Mouse (Mus musculus) cerebellum, adult 18-20 months (tissue): ENCODE measurements around the gene Adam21.
"Not testable (repeated sequence)": the region's sequence is repeated elsewhere in the genome, so short reads cannot be mapped to it uniquely, and the experiment has no call there.

Experiments
- DNase-seq, 2 experiments: peaks; one replicate each; pipeline ENCODE4 v3.0.0; 2021

Gene Adam21

DNA sequence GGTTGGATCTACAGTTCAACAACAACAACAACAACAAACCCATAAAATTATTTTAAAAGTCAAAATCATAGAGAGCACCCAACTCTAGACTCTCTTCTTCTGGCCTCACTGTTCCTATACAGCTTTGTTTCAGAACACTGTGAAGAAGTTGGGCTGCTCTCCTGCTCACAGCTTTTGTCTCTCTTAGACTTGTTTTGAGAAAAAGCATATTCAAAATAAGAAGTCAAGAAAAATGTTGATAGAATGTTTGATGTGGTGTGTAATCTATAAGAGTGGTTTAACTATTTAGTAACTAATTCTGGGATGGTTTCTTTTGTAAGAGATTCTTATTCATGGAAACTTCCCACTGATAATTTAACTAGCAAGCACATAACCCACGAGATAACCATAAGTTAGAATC lies at the start of gene Adam21:
TSS of gene Adam21 (minus strand) at position 101 of the 400 bp plus-strand sequence.
- DNase-seq, result no peak

DNA sequence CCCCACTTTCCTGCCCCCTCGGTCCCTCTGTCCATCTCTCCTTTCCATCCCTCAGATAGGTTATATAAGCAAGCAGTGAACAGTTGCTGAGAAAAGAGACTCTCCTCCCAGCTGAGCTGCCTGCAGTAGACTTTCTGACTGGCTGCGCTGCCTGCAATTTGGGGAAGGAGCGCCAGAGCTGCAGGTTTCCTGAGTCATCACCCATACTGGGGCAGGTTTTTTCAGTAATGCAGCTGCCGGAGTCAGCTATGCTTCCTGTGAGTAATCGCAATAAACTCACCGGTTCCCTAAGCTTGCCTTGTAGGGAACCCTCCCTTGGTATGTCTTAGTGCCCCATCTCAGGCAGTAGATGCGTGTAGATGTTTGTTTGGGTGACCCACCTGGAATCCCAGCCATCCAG lies 48.7 kb upstream of the Adam21 start:
- no peak for DNase-seq

- no peak for DNase-seq
These were observed 47.5 kb upstream of the Adam21 start for GRCm38 (mm10) chr12:81615807-81616206.

GRCm38 (mm10) chr12:81609445-81609844 lies 41.2 kb upstream of the Adam21 start:
- DNase-seq, result no peak

DNA sequence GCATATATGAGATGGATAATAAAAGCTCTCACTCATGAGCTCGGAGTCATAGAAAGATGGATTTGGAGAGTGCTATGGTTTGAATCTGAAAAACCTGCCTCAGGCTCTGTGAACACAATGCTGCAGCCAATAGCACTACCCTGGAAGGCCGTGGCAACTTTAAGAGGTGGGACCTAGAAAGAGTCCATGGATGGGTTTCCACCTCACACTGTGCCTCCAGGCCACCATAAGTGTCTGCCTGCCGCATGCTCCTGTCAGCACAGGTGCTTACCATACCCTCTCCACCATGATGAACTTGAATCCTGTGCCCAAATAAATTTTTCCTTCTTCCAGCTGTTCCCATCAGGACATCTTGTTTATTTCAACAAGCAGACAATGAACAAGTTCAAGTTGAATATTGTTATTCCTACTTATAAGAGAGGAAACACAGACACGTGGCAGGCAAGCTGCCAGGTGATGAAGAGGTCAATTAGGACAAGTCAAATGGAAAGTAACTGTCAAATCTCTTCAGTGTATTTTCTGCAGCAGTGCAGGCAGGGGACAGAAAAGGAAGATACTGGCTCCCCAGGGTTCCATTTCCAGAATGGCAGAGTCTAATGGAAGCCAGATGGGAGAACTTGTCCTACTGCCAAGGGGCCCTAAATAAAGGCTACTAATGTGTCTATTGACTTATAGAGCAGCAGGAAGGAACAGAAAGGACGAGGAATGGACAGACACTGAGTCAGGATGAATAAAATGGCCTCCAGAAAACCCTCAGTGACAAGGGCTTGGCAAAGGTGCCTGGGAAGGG lies 36.9 kb upstream of the Adam21 start:
- DNase-seq, result no peak

- no peak for DNase-seq
These were observed 28.4 kb upstream of the Adam21 start for GRCm38 (mm10) chr12:81596547-81597262.

DNA sequence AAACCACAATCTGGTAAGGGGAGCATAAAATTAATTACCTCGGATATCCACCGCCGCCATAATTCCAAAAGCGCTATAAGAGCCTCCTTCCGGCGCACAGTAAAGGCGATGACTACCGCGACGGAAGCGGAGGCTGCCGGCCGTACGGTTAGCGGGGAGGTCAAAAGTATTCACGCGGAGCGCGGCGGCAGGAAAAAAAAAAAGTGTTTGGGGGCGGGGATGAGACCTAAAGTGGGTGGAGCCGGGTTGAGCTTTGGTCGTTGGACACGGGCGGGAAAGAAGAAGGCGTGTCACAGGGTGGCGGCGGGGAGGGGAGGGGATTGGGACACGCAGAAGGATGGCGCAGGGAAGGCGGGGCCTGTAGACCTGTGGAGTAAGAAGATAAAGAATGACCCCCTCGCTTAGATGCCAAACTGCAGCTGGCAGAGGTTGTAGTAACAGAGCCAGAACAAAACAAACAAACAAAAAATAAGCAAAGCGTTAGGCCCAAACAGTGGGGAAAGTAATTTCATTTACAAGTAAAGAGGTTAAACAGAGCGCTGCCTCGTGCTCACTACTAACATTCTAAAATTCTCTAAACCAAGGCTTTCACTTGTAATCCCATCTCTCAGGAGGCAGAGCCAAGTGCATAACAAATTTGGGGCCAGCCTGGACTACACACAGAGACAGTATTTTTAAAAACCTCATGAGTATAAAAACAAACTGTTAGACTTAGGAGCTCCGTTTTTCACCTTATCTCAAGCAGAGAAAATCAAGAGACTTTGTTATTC lies 26.8 kb upstream of the Adam21 start, which contains the start of gene Med6:
TSS of gene Med6 (minus strand) at position 107 of the 770 bp plus-strand sequence.
- DNase-seq, result peak; percentile 90 to 96

DNA sequence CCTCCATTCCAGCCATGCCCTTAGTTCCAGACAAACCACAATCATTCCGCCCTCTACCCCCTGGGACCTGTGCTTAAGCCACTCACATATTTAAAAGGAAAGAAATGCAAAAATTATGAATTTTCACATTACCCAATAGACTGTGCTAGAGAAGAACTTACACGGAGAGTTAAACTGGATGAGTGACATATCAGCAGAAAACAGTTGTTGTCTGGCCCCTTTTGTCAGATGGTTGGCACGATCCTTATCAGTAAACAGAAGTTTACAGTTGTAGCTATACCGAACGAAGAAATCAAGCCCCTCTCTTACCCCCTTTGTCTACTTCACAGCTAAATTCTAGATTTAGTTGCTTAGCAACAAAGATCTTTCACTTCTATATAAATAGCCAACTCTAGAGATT lies 343 bp downstream of the Adam21 start:
- no peak for DNase-seq

DNA sequence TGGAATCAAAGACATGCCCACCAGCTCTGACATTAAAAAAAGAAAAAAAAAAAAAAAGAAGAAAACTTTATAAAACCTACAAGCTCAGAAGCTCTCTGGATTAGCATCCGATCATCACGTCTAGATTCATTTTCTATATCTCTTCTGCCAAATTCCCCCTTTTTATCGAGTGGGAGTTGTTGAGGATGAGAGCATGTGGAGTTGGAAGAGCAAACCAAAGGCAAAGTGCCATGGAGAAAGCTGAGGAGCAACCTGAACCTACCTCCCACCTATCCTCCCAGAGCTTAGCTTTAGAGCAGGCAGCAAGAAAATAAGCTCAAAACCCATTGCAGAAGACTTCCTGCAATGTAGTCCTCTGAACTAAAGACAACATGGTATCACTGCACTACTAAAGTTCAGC lies 4.1 kb downstream of the Adam21 start:
- DNase-seq, result no peak

DNA sequence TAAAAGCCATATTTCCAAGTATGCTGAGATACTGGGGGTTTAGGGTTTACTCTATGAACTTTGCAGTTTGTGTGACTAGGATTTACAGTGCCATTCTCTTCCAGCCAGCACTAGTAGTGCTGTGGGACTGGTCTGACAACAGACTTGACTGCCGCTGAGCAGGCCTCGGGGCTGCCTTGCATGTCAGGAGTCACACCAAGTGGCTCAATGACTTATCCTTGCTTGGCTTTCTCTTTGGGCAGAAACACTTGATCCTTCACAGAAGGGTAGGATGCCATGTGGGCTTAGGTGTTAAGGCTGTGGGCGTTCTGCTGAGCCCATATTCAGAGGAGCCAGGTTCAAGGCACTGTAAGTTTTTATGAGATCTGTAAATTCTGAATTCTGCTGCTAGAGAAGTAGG lies 19.0 kb downstream of the Adam21 start:
- DNase-seq, result no peak

- no peak for DNase-seq
These were observed 21.1 kb downstream of the Adam21 start for GRCm38 (mm10) chr12:81547163-81547562.

GRCm38 (mm10) chr12:81533029-81533419 lies 35.2 kb downstream of the Adam21 start:
- no peak for DNase-seq

DNA sequence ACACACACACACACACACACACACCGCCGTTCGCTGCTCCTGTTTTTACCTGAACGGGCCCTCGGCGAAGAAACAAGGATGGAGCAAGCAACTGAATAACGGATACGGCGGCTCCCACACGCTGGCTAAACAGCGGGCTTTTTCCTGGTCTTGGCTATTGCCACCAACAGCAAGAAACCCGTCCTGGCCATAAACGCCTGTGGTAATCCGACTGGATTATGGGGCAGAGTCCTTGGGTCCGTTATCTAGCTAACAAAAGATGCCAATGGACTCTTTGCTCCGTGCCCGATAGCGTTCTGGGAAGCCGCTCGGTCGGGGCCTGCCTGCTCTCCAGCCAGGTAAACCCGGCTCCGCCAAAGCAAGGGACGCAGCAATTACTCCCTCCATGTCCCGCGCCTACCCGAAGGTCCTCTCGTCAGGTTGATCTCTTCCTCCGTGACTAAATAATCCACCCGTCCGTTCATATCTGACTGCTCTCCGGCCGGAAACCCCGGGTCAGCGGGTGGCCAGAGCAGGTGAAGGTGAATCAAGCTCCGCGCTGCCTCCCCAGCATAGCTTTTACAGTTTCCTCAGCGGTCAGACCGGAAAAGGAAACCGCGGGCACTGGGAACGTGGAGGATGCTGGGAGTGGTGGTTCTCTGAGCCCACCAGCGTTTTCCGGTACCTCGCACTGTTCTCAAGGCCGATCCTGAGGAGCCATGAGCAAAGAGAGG lies 35.8 kb downstream of the Adam21 start, which contains the start of the genes Gm20498 and Synj2bp:
TSS of gene Gm20498 (minus strand) at position 590 of the 713 bp plus-strand sequence.
TSS of gene Synj2bp (minus strand) at position 596 of the 713 bp plus-strand sequence.
- DNase-seq, result peak; percentile 90 to 93

- not testable (repeated sequence) for DNase-seq
These were observed 37.7 kb downstream of the Adam21 start for GRCm38 (mm10) chr12:81530587-81530986.
